Comparison of ENCODE assay signal across 14 mouse cellular contexts in the genomic region with DNA sequence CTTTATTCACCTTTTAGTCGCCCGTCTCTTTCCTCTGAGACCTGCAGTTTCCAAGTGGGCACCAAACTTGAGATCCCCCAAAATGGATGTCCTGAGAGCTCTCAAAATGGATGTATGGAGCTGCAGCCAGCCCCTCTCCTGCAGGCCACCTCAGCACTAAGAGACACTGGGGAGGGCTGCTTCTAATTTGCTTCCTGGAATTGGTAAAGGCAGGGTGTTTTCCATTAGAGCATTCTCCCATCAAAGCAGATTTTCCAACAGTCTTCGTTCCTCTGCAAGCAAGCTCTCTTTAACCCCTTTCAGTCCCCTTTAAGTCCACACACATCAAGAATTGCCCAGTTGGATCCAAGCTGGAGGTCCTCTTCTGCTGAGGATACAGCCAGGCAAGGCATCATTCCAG. TPM values are rescaled to one million over a fixed set of nuclear protein-coding genes. Genes with fewer than 3 reads are reported as not detected.
"Had no signal": no experiment of that assay in that cellular context is flagged by ENCODE, and none has a peak within 500 bp of the region (broad histone marks: within the 10 kb centered on the region; RNA-seq: fewer than 3 reads in every experiment).

No protein-coding gene starts in this region.

- DNase-seq: kidney, postnatal 25 days; liver; liver, embryonic 13.5 days; liver, postnatal 0 days; lung, postnatal 14 days; thymus, postnatal 4 days had no signal

- H3K9me3 ChIP-seq: liver, embryonic 13.5 days; lung, embryonic 15.5 days; megakaryocyte, embryonic 14.5 days; midbrain, embryonic 15.5 days; neural tube, embryonic 12.5 days had no signal

- H3K36me3 ChIP-seq: liver, embryonic 13.5 days; lung, embryonic 15.5 days; midbrain, embryonic 15.5 days; neural tube, embryonic 12.5 days had no signal

- H3K27me3 ChIP-seq: liver, embryonic 13.5 days; lung, embryonic 15.5 days; midbrain, embryonic 15.5 days; neural tube, embryonic 12.5 days had no signal

- H3K27ac ChIP-seq: layer of hippocampus, adult 2 months; liver, embryonic 13.5 days; lung, embryonic 15.5 days; macrophage; midbrain, embryonic 15.5 days; neural tube, embryonic 12.5 days; stomach, postnatal 0 days had no signal

- H3K4me3 ChIP-seq: layer of hippocampus, adult 2 months; liver, embryonic 13.5 days; lung, embryonic 15.5 days; megakaryocyte, embryonic 14.5 days; midbrain, embryonic 15.5 days; neural tube, embryonic 12.5 days had no signal

- H3K4me2 ChIP-seq: liver, embryonic 13.5 days; lung, embryonic 15.5 days; midbrain, embryonic 11.5 days; midbrain, embryonic 15.5 days; neural tube, embryonic 12.5 days had no signal

- ATAC-seq: liver, postnatal 0 days; midbrain, embryonic 15.5 days had no signal

- H3K9ac ChIP-seq: liver, embryonic 13.5 days; liver, postnatal 0 days; lung, embryonic 15.5 days; midbrain, embryonic 15.5 days; neural tube, embryonic 12.5 days had no signal

RNA-seq across cellular contexts. Expression of a gene that starts 5.3 kb away (rescaled TPM):
- polyA plus RNA-seq: macrophage had no signal
